10 mouse cellular contexts compared by ENCODE assay signal in the genomic region with DNA sequence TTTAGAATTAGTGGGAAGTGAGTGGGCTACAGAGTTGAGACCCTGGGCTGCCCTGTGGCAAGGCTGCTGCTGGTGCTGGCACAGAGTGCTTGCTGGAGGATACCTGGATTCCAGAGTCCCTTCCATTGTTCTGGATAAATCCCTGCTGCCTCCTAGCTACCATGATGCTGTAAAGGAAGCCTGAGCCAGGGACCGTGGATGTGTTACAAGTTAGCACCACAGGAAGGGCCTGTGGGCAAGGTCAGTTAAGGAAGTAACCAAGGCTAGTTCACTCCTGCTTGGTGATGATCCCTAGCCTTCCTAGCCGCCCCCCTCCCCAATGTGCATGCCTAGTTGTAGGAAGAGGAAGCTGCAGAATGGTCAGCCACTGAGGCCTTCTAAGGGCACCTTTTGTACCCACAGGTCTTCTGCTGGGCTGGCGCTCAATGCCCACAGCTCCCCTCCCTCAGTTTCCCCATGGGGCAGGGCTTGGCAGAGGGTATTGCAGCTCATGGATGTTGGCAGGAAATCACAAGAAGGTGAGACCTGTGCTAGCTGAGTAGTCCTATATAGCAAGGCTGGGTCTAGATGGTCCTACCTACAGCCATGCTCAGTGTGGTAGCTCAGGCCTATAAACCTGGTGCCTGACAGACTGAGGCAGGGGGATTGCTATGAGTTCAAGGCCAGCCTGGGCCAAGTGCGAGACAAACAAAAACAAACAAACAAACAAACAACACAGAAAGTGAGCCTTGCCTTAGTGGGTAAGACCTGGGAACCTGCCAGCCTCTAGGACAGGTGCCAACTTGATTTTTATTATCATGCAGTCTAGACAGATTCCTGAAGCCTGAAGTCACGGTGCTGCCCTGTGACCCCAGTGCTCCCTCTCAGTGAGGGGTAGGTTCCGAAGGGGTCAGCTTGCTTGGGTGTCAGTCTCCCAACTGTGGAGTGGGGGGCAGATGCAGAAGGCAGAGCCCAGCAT. TPM values are rescaled to one million over a fixed set of nuclear protein-coding genes. Genes with fewer than 3 reads are reported as not detected.
A peak's percentile ranks its signal among the peaks of the same experiment; 100 is the strongest.
DNase-seq lines count a peak whose midpoint lies in the region; ATAC-seq and TF ChIP-seq lines count a peak whose summit lies in the region.
"Had no signal": no experiment of that assay in that cellular context is flagged by ENCODE, and none has a peak within 500 bp of the region (broad histone marks: within the 10 kb centered on the region; RNA-seq: fewer than 3 reads in every experiment).

No protein-coding gene starts in this region.

- TF ChIP-seq CTCF in layer of hippocampus, adult 2 months (conservative IDR thresholded peaks at IDR 0.05), result no peak
- peak; percentile 59 for TF ChIP-seq CTCF in midbrain, postnatal 0 days (IDR thresholded peaks at IDR 0.05)
- no peak for TF ChIP-seq CTCF in cerebellum, adult 2 months (IDR thresholded peaks at IDR 0.05; ENCODE audit: borderline replicate concordance, insufficient read depth, low read depth, low read length)

- WGBS in hindbrain, embryonic 13.5 days, result 34% methylated on average over 6 of the region's 6 CpGs
- 37% methylated on average over 5 of the region's 6 CpGs for WGBS in midbrain, postnatal 0 days
- WGBS in cerebellum, adult 2 months, result 69% methylated on average over 6 of the region's 6 CpGs

- peak overlapping the region; percentile 46 for H3K4me3 ChIP-seq in layer of hippocampus, adult 2 months
- H3K4me3 ChIP-seq in hindbrain, embryonic 13.5 days, result peak overlapping the region; percentile 55
- peak overlapping the region; percentile 37 for H3K4me3 ChIP-seq in midbrain, postnatal 0 days (ENCODE audit: low read depth, low read length)
- no peak overlapping the region for H3K4me3 ChIP-seq in cerebellum, adult 2 months (replicated peaks; ENCODE audit: insufficient read depth, low read depth, low read length)

- no peak for DNase-seq in layer of hippocampus, adult 2 months (ENCODE audit: low spot score in 2 of 2)
- DNase-seq in layer of hippocampus, postnatal 25 days (ENCODE audit: extremely low spot score in 1 of 2, low spot score in 1 of 2), result no peak
- peak; percentile 50 for DNase-seq in embryo, embryonic 10.5 days (ENCODE audit: low spot score)
- peak; percentile 79 for DNase-seq in midbrain, postnatal 0 days (ENCODE audit: low spot score)
- no peak for DNase-seq in thymus, adult 18-20 months
- no peak for DNase-seq in cerebellum, adult 2 months

- peaks cover 90% of the 10 kb centered on the region for H3K4me1 ChIP-seq in hindbrain, embryonic 13.5 days (replicated peaks)
- peaks cover 41% of the 10 kb centered on the region for H3K4me1 ChIP-seq in midbrain, postnatal 0 days (ENCODE audit: insufficient read depth, low read length)
- peaks cover 21% of the 10 kb centered on the region for H3K4me1 ChIP-seq in cerebellum, adult 2 months (ENCODE audit: control insufficient read depth, insufficient read depth, low read length)

- ATAC-seq in hindbrain, embryonic 13.5 days (ENCODE audit: low FRiP score), result 0 out of 2 replicates have a peak, but pooled peaks have one; percentile 0
- no peak for ATAC-seq in midbrain, postnatal 0 days (ENCODE audit: low FRiP score)
- ATAC-seq in erythroblast, adult 5-6 weeks (replicated peaks; ENCODE audit: low FRiP score, poor library complexity, severe bottlenecking), result no peak

- peak overlapping the region; percentile 91 for H3K9ac ChIP-seq in hindbrain, embryonic 13.5 days
- peak overlapping the region; percentile 78 for H3K9ac ChIP-seq in midbrain, postnatal 0 days (replicated peaks; ENCODE audit: low read length, poor library complexity, severe bottlenecking)
- H3K9ac ChIP-seq: liver, embryonic 14.5 days had no signal

- peak overlapping the region; percentile 71 for H3K4me2 ChIP-seq in hindbrain, embryonic 13.5 days
- H3K4me2 ChIP-seq in midbrain, postnatal 0 days (ENCODE audit: low read depth, low read length, poor library complexity, severe bottlenecking), result peak overlapping the region; percentile 72

- no peaks in the 10 kb centered on the region for H3K27me3 ChIP-seq in hindbrain, embryonic 13.5 days
- no peaks in the 10 kb centered on the region for H3K27me3 ChIP-seq in midbrain, postnatal 0 days (ENCODE audit: insufficient read depth, low read length)
- H3K27me3 ChIP-seq in cerebellum, adult 2 months (ENCODE audit: control insufficient read depth, insufficient read depth, low read length), result no peaks in the 10 kb centered on the region

- no peaks in the 10 kb centered on the region for H3K9me3 ChIP-seq in hindbrain, embryonic 13.5 days
- H3K9me3 ChIP-seq in midbrain, postnatal 0 days (ENCODE audit: low read length), result no peaks in the 10 kb centered on the region

- peak overlapping the region; percentile 94 for H3K27ac ChIP-seq in layer of hippocampus, adult 2 months
- peak overlapping the region; percentile 99 for H3K27ac ChIP-seq in hindbrain, embryonic 13.5 days
- H3K27ac ChIP-seq in midbrain, postnatal 0 days (ENCODE audit: low read depth, low read length), result peak overlapping the region; percentile 94
- no peak overlapping the region; the same call in 1 of the 2 replicates for H3K27ac ChIP-seq in cerebellum, adult 2 months (ENCODE audit: insufficient read depth, low read length)
- H3K27ac ChIP-seq: liver, embryonic 14.5 days had no signal

- peaks cover 8% of the 10 kb centered on the region for H3K36me3 ChIP-seq in hindbrain, embryonic 13.5 days
- H3K36me3 ChIP-seq in midbrain, postnatal 0 days (ENCODE audit: insufficient read depth, low read length), result no peaks in the 10 kb centered on the region

- no peak for TF ChIP-seq POLR2A in cerebellum, adult 2 months (IDR thresholded peaks at IDR 0.05; ENCODE audit: borderline replicate concordance, insufficient read depth, low read length)

RNA-seq across cellular contexts. Expression of gene Adgrg3, which starts 20.3 kb away (rescaled TPM):
- under 1 TPM; 0.18 to 0.34 TPM for total RNA-seq in layer of hippocampus, adult 2 months (2021)
- under 1 TPM; 0.21 to 0.22 TPM for total RNA-seq in layer of hippocampus, postnatal 25 days (2021)
- 1.3 and 1.6 TPM in 2 replicates for polyA plus RNA-seq in hindbrain, embryonic 13.5 days (2015; fragmentation: Nextera tagmentation; extraction: Ambion mirVana)
- total RNA-seq in midbrain, postnatal 0 days (2014; rRNA removed), result 1.5 and 1.7 TPM in 2 replicates
- polyA plus RNA-seq in midbrain, postnatal 0 days (2015; fragmentation: Nextera tagmentation; extraction: Ambion mirVana), result 0.59 and 0.88 TPM in 2 replicates
- 0.16 and 0.25 TPM in 2 replicates for polyA plus RNA-seq in cerebellum, adult 2 months (2012; rRNA removed)
- total RNA-seq in erythroblast, adult 5-6 weeks (2015; ENCODE audit: low replicate concordance), result 24.2 and 30.9 TPM in 2 replicates
- 20.9 and 34.9 TPM in 2 replicates for total RNA-seq in erythroblast, adult 5-6 weeks (2017; ENCODE audit: low replicate concordance)

RNA-seq across cellular contexts. Expression of gene Adgrg1, which starts 22.6 kb away (rescaled TPM):
- total RNA-seq in layer of hippocampus, adult 2 months (2021), result 10 to 100 TPM; 89.7 to 90.5 TPM
- 100 to 1,000 TPM; 101 to 103 TPM for total RNA-seq in layer of hippocampus, postnatal 25 days (2021)
- polyA plus RNA-seq in hindbrain, embryonic 13.5 days (2015; fragmentation: Nextera tagmentation; extraction: Ambion mirVana), result 158 and 162 TPM in 2 replicates
- 218 and 247 TPM in 2 replicates for total RNA-seq in midbrain, postnatal 0 days (2014; rRNA removed)
- polyA plus RNA-seq in midbrain, postnatal 0 days (2015; fragmentation: Nextera tagmentation; extraction: Ambion mirVana), result 114 and 125 TPM in 2 replicates
- polyA plus RNA-seq in cerebellum, adult 2 months (2012; rRNA removed), result 75.8 and 79.1 TPM in 2 replicates
- 28.2 and 32.1 TPM in 2 replicates for total RNA-seq in erythroblast, adult 5-6 weeks (2015; ENCODE audit: low replicate concordance)
- 7.1 and 7.5 TPM in 2 replicates for total RNA-seq in erythroblast, adult 5-6 weeks (2017; ENCODE audit: low replicate concordance)

RNA-seq across cellular contexts. Expression of gene Drc7, which starts 57.7 kb away (rescaled TPM):
- 1 to 10 TPM; 1.0 to 2.2 TPM for total RNA-seq in layer of hippocampus, adult 2 months (2021)
- 1 to 10 TPM; 1.4 to 1.5 TPM for total RNA-seq in layer of hippocampus, postnatal 25 days (2021)
- polyA plus RNA-seq in hindbrain, embryonic 13.5 days (2015; fragmentation: Nextera tagmentation; extraction: Ambion mirVana), result 1.7 and 2.3 TPM in 2 replicates
- 4.4 and 9.8 TPM in 2 replicates for total RNA-seq in midbrain, postnatal 0 days (2014; rRNA removed)
- 2.8 and 3.6 TPM in 2 replicates for polyA plus RNA-seq in midbrain, postnatal 0 days (2015; fragmentation: Nextera tagmentation; extraction: Ambion mirVana)
- polyA plus RNA-seq in cerebellum, adult 2 months (2012; rRNA removed), result 2.2 and 5.1 TPM in 2 replicates
- not detected in 2 replicates for total RNA-seq in erythroblast, adult 5-6 weeks (2015; ENCODE audit: low replicate concordance)
- total RNA-seq in erythroblast, adult 5-6 weeks (2017; ENCODE audit: low replicate concordance), result 1.3 TPM in 1 of 2 replicates, not detected in the other
- polyA plus RNA-seq: stomach, embryonic 14.5 days had no signal

Comparison
In these comparisons a context has a peak if more than half of its experiments do, and no peak if none do; other contexts are left out.
1. DNase-seq: peak in embryo, embryonic 10.5 days (single experiment) and midbrain, postnatal 0 days (single experiment); none in layer of hippocampus, adult 2 months (0 of 2), layer of hippocampus, postnatal 25 days (0 of 2), thymus, adult 18-20 months (0 of 2) and cerebellum, adult 2 months (0 of 2).